Mouse (Mus musculus): ENCODE results near the gene Smap2. TPM values are rescaled to one million over a fixed set of nuclear protein-coding genes. Genes with fewer than 3 reads are reported as not detected.

Smap2 gene
- polyA plus RNA-seq, 1 experiment, result 88.9 TPM

- DNase-seq, result no peak
- Histone ChIP-seq H3K27ac (ENCODE audit: control insufficient read depth, insufficient read depth, low read length) (no peak overlapping the region), H3K4me1 (replicated peaks; ENCODE audit: control insufficient read depth, insufficient read depth, low read length) (no peaks in the 10 kb centered on the region), H3K27me3 (ENCODE audit: control insufficient read depth, insufficient read depth, low read length) (no peaks in the 10 kb centered on the region), H3K36me3 (ENCODE audit: control insufficient read depth, insufficient read depth, low read length) (no peaks in the 10 kb centered on the region), H3K4me3 (ENCODE audit: control insufficient read depth, insufficient read depth, low read length) (no peak overlapping the region)
- no peak for TF ChIP-seq CTCF (IDR thresholded peaks at IDR 0.05; ENCODE audit: borderline replicate concordance, control insufficient read depth, extremely low read depth, insufficient read depth, low read length, poor library complexity)
- 94% methylated on average over 3 of the region's 3 CpGs for WGBS
These were observed 88.4 kb downstream of the Smap2 start for GRCm38 (mm10) chr4:120928686-120929085.

GRCm38 (mm10) chr4:120925386-120925785 lies 91.7 kb downstream of the Smap2 start:
- peak overlapping the region; percentile 93; the same call in 1 of the 2 replicates for H3K4me3 ChIP-seq (ENCODE audit: control insufficient read depth, insufficient read depth, low read length)
- WGBS, result 12% methylated on average over 3 of the region's 3 CpGs

GRCm38 (mm10) chr4:120924554-120925299 lies 92.3 kb downstream of the Smap2 start, which contains the start of gene Exo5:
Exo5 (minus strand) TSS chr4:120925017.
- peak; percentile 56; the same call in 1 of the 2 replicates for TF ChIP-seq CTCF (IDR thresholded peaks at IDR 0.05; ENCODE audit: borderline replicate concordance, control insufficient read depth, extremely low read depth, insufficient read depth, low read length, poor library complexity)
- peak; percentile 95 for TF ChIP-seq POLR2A (IDR thresholded peaks at IDR 0.05; ENCODE audit: control insufficient read depth, extremely low read depth, insufficient read depth, low read length, poor library complexity)
- H3K36me3 ChIP-seq (ENCODE audit: control insufficient read depth, insufficient read depth, low read length), result peaks cover 8% of the 10 kb centered on the region
- under 1% methylated on average over 33 of the region's 33 CpGs for WGBS
- peak; percentile 95 for DNase-seq
- H3K4me3 ChIP-seq (ENCODE audit: control insufficient read depth, insufficient read depth, low read length), result peak within 1 kb of the TSS; percentile 93
- no peaks in the 10 kb centered on the region; the same call in 1 of the 2 replicates for H3K4me1 ChIP-seq (replicated peaks; ENCODE audit: control insufficient read depth, insufficient read depth, low read length)
- H3K27me3 ChIP-seq (ENCODE audit: control insufficient read depth, insufficient read depth, low read length), result no peaks in the 10 kb centered on the region
- H3K27ac ChIP-seq (ENCODE audit: control insufficient read depth, insufficient read depth, low read length), result peak within 1 kb of the TSS; percentile 66

More at GRCm38 (mm10) chr4:120925386-120925785, 91.7 kb downstream of the Smap2 start:
- Histone ChIP-seq H3K36me3 (ENCODE audit: control insufficient read depth, insufficient read depth, low read length) (peaks cover 8% of the 10 kb centered on the region), H3K4me1 (replicated peaks; ENCODE audit: control insufficient read depth, insufficient read depth, low read length) (no peaks in the 10 kb centered on the region; the same call in 1 of the 2 replicates), H3K27ac (ENCODE audit: control insufficient read depth, insufficient read depth, low read length) (peak overlapping the region; percentile 66), H3K27me3 (ENCODE audit: control insufficient read depth, insufficient read depth, low read length) (no peaks in the 10 kb centered on the region)
- TF ChIP-seq CTCF (IDR thresholded peaks at IDR 0.05; ENCODE audit: borderline replicate concordance, control insufficient read depth, extremely low read depth, insufficient read depth, low read length, poor library complexity) (no peak), POLR2A (IDR thresholded peaks at IDR 0.05; ENCODE audit: control insufficient read depth, extremely low read depth, insufficient read depth, low read length, poor library complexity) (no peak)
- peak; percentile 65 for DNase-seq

DNA sequence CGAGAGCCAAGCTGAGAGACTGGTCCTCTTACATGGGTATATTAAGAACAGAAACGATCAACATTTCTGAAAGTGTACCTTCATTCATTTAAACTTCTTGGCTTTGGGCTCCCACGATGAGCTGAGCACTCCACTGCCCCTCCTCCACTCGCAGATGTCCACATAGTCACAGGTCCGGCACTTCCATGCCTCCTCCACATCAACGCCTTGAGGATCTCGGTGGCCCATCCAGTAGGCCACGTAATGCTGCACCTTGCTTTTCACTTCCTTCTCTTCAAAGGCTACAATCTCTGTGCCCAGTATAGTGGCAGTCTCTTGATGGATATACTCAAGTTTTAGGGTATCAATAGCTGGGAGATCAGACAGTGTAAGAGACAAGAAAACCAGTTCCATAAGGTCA lies 95.6 kb downstream of the Smap2 start:
- peaks cover 8% of the 10 kb centered on the region for H3K36me3 ChIP-seq (ENCODE audit: control insufficient read depth, insufficient read depth, low read length)
- no peak for TF ChIP-seq CTCF (IDR thresholded peaks at IDR 0.05; ENCODE audit: borderline replicate concordance, control insufficient read depth, extremely low read depth, insufficient read depth, low read length, poor library complexity)
- TF ChIP-seq POLR2A (IDR thresholded peaks at IDR 0.05; ENCODE audit: control insufficient read depth, extremely low read depth, insufficient read depth, low read length, poor library complexity), result no peak
- no peaks in the 10 kb centered on the region for H3K27me3 ChIP-seq (ENCODE audit: control insufficient read depth, insufficient read depth, low read length)
- H3K27ac ChIP-seq (ENCODE audit: control insufficient read depth, insufficient read depth, low read length), result no peak overlapping the region
- H3K4me1 ChIP-seq (replicated peaks; ENCODE audit: control insufficient read depth, insufficient read depth, low read length), result no peaks in the 10 kb centered on the region; the same call in 1 of the 2 replicates
- no peak for DNase-seq
- 97% methylated on average over 8 of the region's 8 CpGs for WGBS
- no peak overlapping the region for H3K4me3 ChIP-seq (ENCODE audit: control insufficient read depth, insufficient read depth, low read length)

Other genes starting within 250 kb of the Smap2 start
- 317 and 354 TPM in 2 replicates for gene Nfyc, start 185.7 kb downstream of the Smap2 start, polyA plus RNA-seq (2012; rRNA removed)
- 3.7 and 4.1 TPM in 2 replicates for gene Rims3, start 162.4 kb downstream of the Smap2 start, polyA plus RNA-seq (2012; rRNA removed)
- 10.9 and 11.7 TPM in 2 replicates for gene Exo5, start 92.2 kb downstream of the Smap2 start, polyA plus RNA-seq (2012; rRNA removed)
- gene Zfp69, start 65.5 kb downstream of the Smap2 start, polyA plus RNA-seq (2012; rRNA removed), result 3.2 and 3.4 TPM in 2 replicates
- gene Col9a2, start 22.1 kb upstream of the Smap2 start, polyA plus RNA-seq (2012; rRNA removed), result 0.20 and 0.38 TPM in 2 replicates
- 22.0 and 26.4 TPM in 2 replicates for gene Zmpste24, start 81.0 kb upstream of the Smap2 start, polyA plus RNA-seq (2012; rRNA removed)
- not detected in 2 replicates for gene Tmco2, start 92.0 kb upstream of the Smap2 start, polyA plus RNA-seq (2012; rRNA removed)
- gene Rlf, start 197.8 kb upstream of the Smap2 start, polyA plus RNA-seq (2012; rRNA removed), result 6.6 and 7.1 TPM in 2 replicates